Mouse (Mus musculus): Measurements from ENCODE around the gene Olfr291.

Olfr291 gene

DNA sequence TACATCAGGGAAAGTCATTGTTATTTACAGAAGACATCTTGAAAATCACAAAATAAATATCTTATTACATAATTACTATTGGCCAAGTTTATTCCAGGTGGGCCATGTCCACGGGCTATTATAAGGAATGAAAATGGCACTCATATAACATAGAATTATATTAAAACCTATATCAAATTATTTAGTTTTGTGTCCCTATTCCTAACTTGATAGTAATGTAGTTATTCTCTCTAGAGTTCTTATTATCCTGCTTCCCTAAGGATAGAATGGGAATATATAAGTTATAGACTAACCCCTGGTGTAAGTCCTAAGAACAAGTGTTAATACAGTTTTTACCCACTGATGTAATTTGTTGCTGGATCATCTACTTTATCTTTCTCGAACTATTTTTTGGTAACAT is at the start of gene Olfr291:
TSS of gene Olfr291 (plus strand) at position 301 of the 400 bp plus-strand sequence.
- DNase-seq: no peak

DNA sequence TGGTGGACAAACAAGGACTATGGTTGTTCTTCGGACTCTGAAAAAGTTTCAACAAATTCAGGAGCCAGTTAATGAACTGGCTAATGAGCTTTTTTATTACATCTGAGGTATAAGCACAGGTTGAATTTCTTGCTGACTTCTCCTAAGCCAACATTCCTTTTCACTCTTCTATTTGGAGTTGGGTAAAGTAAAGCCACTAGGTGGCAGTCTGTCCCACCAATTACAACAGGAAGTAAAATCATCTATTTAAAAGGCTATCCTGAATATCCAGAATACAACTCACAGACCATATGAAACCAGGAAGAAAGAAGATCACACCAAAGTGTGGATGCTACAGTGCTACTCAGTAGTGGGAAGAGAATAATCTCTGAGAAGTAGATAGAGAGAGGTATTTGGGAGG is 48.1 kb upstream of the Olfr291 start:
- DNase-seq: peak; percentile 13

DNA sequence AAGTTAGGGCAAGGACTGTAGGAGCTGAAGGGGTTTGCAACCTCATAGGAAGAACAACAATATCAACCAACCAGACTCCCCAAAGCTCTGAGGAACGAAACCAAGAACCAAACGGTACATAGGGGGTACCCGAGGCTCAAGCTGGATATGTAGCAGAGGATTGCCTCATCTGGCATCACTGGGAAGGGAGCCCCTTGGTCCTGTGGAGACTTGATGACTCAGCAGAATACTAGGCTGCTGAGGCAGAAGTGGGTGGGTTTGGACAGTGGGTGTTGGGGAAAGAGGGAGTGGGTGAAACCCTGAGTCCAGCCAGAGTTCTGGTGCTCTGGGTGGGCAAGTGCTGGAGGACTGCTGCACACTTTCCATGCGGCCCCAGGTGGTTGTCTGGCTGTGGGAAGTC is 47.2 kb upstream of the Olfr291 start:
- no peak for DNase-seq

DNA sequence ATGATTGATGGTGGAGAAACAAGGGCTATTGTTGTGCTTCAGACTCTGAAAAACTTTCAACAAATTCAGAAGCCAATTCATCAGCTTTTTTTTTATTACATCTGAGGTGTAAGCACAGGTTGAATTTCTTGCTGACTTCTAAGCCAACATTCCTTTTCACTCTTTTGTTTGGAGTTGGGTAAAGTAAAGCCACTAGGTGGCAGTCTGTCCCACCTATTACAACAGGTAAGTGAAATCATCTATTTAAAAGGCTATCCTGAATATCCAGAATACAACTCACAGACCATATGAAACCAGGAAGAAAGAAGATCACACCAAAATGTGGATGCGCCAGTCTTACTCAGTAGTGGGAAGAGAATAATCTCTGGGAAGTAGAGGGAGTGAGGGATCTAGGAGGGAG is 31.2 kb downstream of the Olfr291 start:
- no peak for DNase-seq

All from layer of hippocampus, adult 9-11 months (tissue).